Mouse (Mus musculus) embryonic facial prominence, embryonic 14.5 days (tissue): ENCODE data around the gene Tns3. TPM values are rescaled to one million over a fixed set of nuclear protein-coding genes. Genes with fewer than 3 reads are reported as not detected.

Experiments
- ATAC-seq: fragments of 200-750 bp; cut with Nextera tagmentation; 2 replicates; pipeline ENCODE4 v1.8.0; 2017; ENCODE audit warnings: low read depth, moderate number of reproducible peaks, moderate TSS enrichment
- DNase-seq: peaks from one replicate; pipeline ENCODE4 v3.0.0-alpha.2; 2015; ENCODE audit warnings: low spot score
- H3K27ac ChIP-seq: fragments of 300-500 bp; sonication (generic); replicated peaks from 2 replicates; pipeline ENCODE4 v1.5.1; 2014; ENCODE audit warnings: low read depth, mild to moderate bottlenecking, low read length, moderate library complexity
- H3K27me3 ChIP-seq: fragments of 300-500 bp; sonication (generic); replicated peaks from 2 replicates; pipeline ENCODE4 v1.6.1; 2014; ENCODE audit warnings: low read length; ENCODE audit not compliant: control insufficient read depth, insufficient read depth
- H3K36me3 ChIP-seq: fragments of 300-500 bp; sonication (generic); 2 replicates; pipeline ENCODE4 v1.6.1; 2014; ENCODE audit warnings: low read length, mixed read lengths; ENCODE audit not compliant: control insufficient read depth, insufficient read depth
- H3K4me1 ChIP-seq: fragments of 300-500 bp; sonication (generic); 2 replicates; pipeline ENCODE4 v1.6.1; 2014; ENCODE audit warnings: antibody characterized with exemption, low read length; ENCODE audit not compliant: control insufficient read depth, insufficient read depth
- H3K4me2 ChIP-seq: fragments of 300-500 bp; sonication (generic); 2 replicates; pipeline ENCODE4 v1.6.1; 2014; ENCODE audit warnings: low read depth, mild to moderate bottlenecking, low read length, moderate library complexity, mixed read lengths
- H3K4me3 ChIP-seq: fragments of 300-500 bp; sonication (generic); 2 replicates; pipeline ENCODE4 v1.5.1; 2014; ENCODE audit warnings: low read depth, mild to moderate bottlenecking, low read length
- H3K9ac ChIP-seq: fragments of 300-500 bp; sonication (generic); 2 replicates; pipeline ENCODE4 v1.6.1; 2014; ENCODE audit warnings: low read depth, mild to moderate bottlenecking, low read length, moderate library complexity, mixed read lengths
- H3K9me3 ChIP-seq: fragments of 300-500 bp; sonication (generic); 2 replicates; pipeline ENCODE4 v1.6.1; 2016; ENCODE audit warnings: low read length; ENCODE audit not compliant: control insufficient read depth
- WGBS: fragments of 180-500 bp; shearing (Covaris S2); extraction: QIAGEN DNeasy Blood & Tissue Kit; methylation state at CpG from one replicate; pipeline ENCODE4 v1.1.7; 2014; 5-methylcytosine and 5-hydroxymethylcytosine counted together
- polyA plus RNA-seq: library from polyadenylated mRNA; unstranded; fragments of >200 nt; fragmentation: Nextera tagmentation; extraction: Ambion mirVana; gene quantifications from 2 replicates; pipeline ENCODE4 v1.2.1, GENCODE M21; 2014

Tns3 gene
- polyA plus RNA-seq, 1 experiment from 2014 or later: 19.3 TPM

- H3K9ac ChIP-seq: no peak overlapping the region
- 26% methylated on average over 5 of the region's 5 CpGs for WGBS
- H3K27me3 ChIP-seq: no peaks in the 10 kb centered on the region
- H3K4me3 ChIP-seq: no peak overlapping the region
- H3K4me2 ChIP-seq: no peak overlapping the region
- peak; percentile 89 for DNase-seq
- ATAC-seq: peak; percentile 78
- peak overlapping the region; percentile 64 for H3K27ac ChIP-seq
- H3K4me1 ChIP-seq: peaks cover 33% of the 10 kb centered on the region
- no peaks in the 10 kb centered on the region for H3K9me3 ChIP-seq
- H3K36me3 ChIP-seq: peaks cover 43% of the 10 kb centered on the region
Observed at GRCm38 (mm10) chr11:8496686-8497085, 167.6 kb downstream of the Tns3 start.

DNA sequence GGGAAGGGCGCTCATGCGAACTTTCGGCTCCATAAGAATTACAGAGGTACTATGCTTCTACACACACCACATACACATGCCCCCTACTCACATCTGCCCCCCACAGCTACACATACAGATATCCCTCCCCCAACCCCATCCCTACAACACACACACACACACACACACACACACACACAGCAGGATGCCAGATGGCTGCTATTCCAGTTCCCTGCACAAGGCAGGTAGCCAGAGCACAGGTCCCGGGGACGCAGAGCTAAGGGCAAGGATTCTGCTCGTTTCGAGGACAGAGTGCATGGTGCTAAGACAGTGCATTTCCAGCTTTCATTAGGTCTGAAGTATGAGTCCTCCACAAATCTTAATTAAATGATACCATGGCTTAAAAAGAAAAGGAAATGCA lies 168.5 kb downstream of the Tns3 start:
- peaks cover 33% of the 10 kb centered on the region for H3K4me1 ChIP-seq

GRCm38 (mm10) chr11:8495036-8495435 lies 169.3 kb downstream of the Tns3 start:
- no peak overlapping the region for H3K9ac ChIP-seq
- DNase-seq: peak; percentile 69
- H3K9me3 ChIP-seq: no peaks in the 10 kb centered on the region
- peaks cover 56% of the 10 kb centered on the region for H3K36me3 ChIP-seq
- no peak overlapping the region for H3K4me3 ChIP-seq
- 0 out of 2 replicates have a peak overlapping the region, but pooled peaks have one; percentile 17 for H3K27ac ChIP-seq
- no peak overlapping the region for H3K4me2 ChIP-seq
- H3K27me3 ChIP-seq: no peaks in the 10 kb centered on the region
- H3K4me1 ChIP-seq: peaks cover 33% of the 10 kb centered on the region
- ATAC-seq: peak; percentile 68
- WGBS: 72% methylated on average over 8 of the region's 8 CpGs

More for the DNA sequence above, 168.5 kb downstream of the Tns3 start:
- no peak overlapping the region for H3K4me2 ChIP-seq
- DNase-seq: no peak
- 0 out of 2 replicates have a peak overlapping the region, but pooled peaks have one; percentile 64 for H3K27ac ChIP-seq
- H3K9me3 ChIP-seq: no peaks in the 10 kb centered on the region
- no peak overlapping the region for H3K4me3 ChIP-seq
- ATAC-seq: no peak
- no peaks in the 10 kb centered on the region for H3K27me3 ChIP-seq
- no peak overlapping the region for H3K9ac ChIP-seq
- WGBS: 80% methylated on average over 7 of the region's 7 CpGs
- peaks cover 52% of the 10 kb centered on the region for H3K36me3 ChIP-seq

DNA sequence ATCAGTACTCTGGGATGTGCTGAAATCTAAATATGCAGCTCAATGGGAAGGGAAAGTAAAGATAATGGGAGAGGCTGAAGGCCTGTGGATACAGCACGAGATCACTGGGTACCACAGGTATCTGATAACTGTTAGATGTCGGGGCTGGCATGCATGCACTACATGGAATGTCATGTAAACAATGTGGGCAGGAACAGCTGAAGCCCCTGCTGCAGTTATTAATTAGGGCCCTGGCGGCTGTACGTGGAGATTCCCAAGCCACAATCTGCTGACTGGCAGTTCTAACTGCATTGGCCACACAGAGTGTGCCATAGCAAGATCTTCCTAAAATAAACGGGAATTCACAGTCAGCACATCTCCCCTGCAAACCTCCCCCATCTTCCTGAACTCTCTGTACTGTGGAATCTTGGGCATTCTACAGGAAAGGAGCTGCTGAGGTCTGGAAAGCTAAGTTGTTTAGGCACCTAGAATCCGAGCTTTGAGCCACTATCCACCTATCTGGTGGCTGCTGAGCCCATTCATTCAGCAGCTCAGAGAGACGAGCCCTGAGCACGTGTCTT lies 170.3 kb downstream of the Tns3 start:
- Histone ChIP-seq H3K4me3 (no peak overlapping the region), H3K4me2 (no peak overlapping the region), H3K4me1 (peaks cover 33% of the 10 kb centered on the region), H3K9me3 (no peaks in the 10 kb centered on the region), H3K9ac (no peak overlapping the region), H3K27ac (no peak overlapping the region), H3K27me3 (no peaks in the 10 kb centered on the region), H3K36me3 (peaks cover 56% of the 10 kb centered on the region)
- ATAC-seq: no peak
- DNase-seq: peak; percentile 44
- 63% methylated on average over 8 of the region's 8 CpGs for WGBS

GRCm38 (mm10) chr11:8492332-8492731 lies 172.0 kb downstream of the Tns3 start:
- H3K9me3 ChIP-seq: no peaks in the 10 kb centered on the region
- ATAC-seq: no peak
- no peak overlapping the region for H3K4me3 ChIP-seq
- no peak overlapping the region for H3K27ac ChIP-seq
- H3K9ac ChIP-seq: no peak overlapping the region
- no peak for DNase-seq
- peaks cover 44% of the 10 kb centered on the region for H3K36me3 ChIP-seq
- H3K4me1 ChIP-seq: peaks cover 32% of the 10 kb centered on the region
- no peaks in the 10 kb centered on the region for H3K27me3 ChIP-seq
- WGBS: 95% methylated on average over 9 of the region's 10 CpGs
- no peak overlapping the region for H3K4me2 ChIP-seq

DNA sequence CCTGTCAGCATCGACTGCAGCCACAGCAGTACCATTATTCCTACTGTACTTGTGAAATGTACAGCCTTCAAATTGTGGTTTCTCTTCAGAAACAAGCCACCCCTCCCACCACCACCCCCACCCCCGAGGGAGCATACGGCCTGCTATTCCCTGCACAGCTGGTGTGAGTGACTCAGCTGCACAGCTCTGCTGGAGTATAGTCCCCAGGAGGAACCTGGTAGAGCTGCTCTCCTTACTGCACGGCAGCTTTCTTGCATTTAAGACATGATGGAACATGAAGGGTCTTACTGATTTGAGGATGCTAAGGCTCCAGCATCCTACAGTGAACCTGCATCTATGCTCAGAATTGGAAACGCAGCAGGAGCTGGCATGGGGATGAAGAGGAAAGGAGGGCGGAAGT lies 176.1 kb downstream of the Tns3 start:
- H3K27ac ChIP-seq: no peak overlapping the region
- no peak for DNase-seq
- H3K4me1 ChIP-seq: peaks cover 13% of the 10 kb centered on the region
- H3K9ac ChIP-seq: no peak overlapping the region
- no peak overlapping the region for H3K4me3 ChIP-seq
- no peak overlapping the region for H3K4me2 ChIP-seq
- H3K9me3 ChIP-seq: no peaks in the 10 kb centered on the region
- H3K27me3 ChIP-seq: no peaks in the 10 kb centered on the region
- WGBS: 53% methylated on average over 6 of the region's 6 CpGs
- ATAC-seq: peak; percentile 50; the same call in 1 of the 2 replicates
- peaks cover 40% of the 10 kb centered on the region for H3K36me3 ChIP-seq

GRCm38 (mm10) chr11:8486552-8486951 lies 177.8 kb downstream of the Tns3 start:
- no peak overlapping the region for H3K27ac ChIP-seq
- DNase-seq (peak; percentile 58), ATAC-seq (no peak)
- no peaks in the 10 kb centered on the region for H3K9me3 ChIP-seq
- H3K4me1 ChIP-seq: peaks cover 29% of the 10 kb centered on the region
- H3K4me2 ChIP-seq: no peak overlapping the region
- no peaks in the 10 kb centered on the region for H3K27me3 ChIP-seq
- peaks cover 23% of the 10 kb centered on the region for H3K36me3 ChIP-seq
- no peak overlapping the region for H3K4me3 ChIP-seq
- WGBS: 81% methylated on average over 4 of the region's 4 CpGs
- H3K9ac ChIP-seq: no peak overlapping the region

DNA sequence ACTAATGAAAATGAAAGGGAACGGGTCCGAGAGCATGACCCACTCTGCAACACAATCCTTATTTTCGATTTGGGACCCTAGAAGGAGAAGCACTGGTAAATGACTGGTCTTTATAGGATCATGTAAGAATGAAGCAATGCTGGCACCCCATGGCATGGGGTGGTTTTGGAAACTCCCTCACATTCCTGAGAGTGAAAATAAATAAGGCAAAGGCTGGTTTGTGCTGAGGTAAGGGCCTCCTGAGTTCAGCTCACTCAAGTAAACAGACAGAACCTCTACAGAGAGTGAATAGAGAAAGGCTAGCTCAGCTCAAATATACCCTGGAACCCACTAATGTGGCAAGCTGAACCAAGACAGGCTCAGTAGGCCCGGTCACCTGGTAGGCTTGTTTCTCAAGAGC lies 179.8 kb downstream of the Tns3 start:
- no peak overlapping the region for H3K4me3 ChIP-seq
- H3K4me1 ChIP-seq: peaks cover 29% of the 10 kb centered on the region
- ATAC-seq (no peak), DNase-seq (no peak)
- no peak overlapping the region for H3K9ac ChIP-seq
- H3K9me3 ChIP-seq: no peaks in the 10 kb centered on the region
- no peak overlapping the region for H3K4me2 ChIP-seq
- WGBS: 78% methylated on average over 4 of the region's 4 CpGs
- no peak overlapping the region for H3K27ac ChIP-seq
- H3K27me3 ChIP-seq: no peaks in the 10 kb centered on the region
- H3K36me3 ChIP-seq: peaks cover 9% of the 10 kb centered on the region; the same call in 1 of the 2 replicates

DNA sequence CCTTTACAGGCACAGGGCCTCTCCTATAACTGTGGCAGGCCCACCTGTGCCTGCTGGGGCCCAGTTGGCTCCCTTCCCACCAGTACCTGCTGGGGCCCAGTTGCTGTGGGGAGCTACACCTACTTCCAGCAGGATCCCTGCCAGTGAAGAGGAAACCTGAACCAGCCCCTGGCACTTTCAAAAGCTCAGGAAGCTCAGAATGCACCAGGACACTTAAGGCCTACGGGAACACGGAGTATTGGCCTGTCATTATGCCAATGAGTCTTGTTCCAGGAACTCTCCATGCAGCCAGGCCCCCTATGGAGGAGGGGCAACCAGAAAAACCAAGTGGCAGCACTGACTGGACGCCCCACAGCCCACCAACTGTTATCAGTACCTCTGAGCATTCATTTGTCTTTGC lies 181.6 kb downstream of the Tns3 start:
- Histone ChIP-seq H3K27me3 (no peaks in the 10 kb centered on the region), H3K4me2 (no peak overlapping the region), H3K4me1 (peaks cover 24% of the 10 kb centered on the region), H3K4me3 (no peak overlapping the region), H3K36me3 (peaks cover 25% of the 10 kb centered on the region), H3K9ac (no peak overlapping the region), H3K27ac (0 out of 2 replicates have a peak overlapping the region, but pooled peaks have one; percentile 23), H3K9me3 (no peaks in the 10 kb centered on the region)
- 47% methylated on average over 3 of the region's 3 CpGs for WGBS
- DNase-seq (peak; percentile 61), ATAC-seq (peak; percentile 27; the same call in 1 of the 2 replicates)
